Mouse (Mus musculus) spleen, postnatal 36 days (tissue): ENCODE data around the gene Bag5.
"Not testable (repeated sequence)": the region's sequence is repeated elsewhere in the genome, so short reads cannot be mapped to it uniquely, and the experiment has no call there.

Source experiments
- DNase-seq, 2 experiments: peaks; one replicate each; pipeline ENCODE4 v3.0.0; 2022; ENCODE audit warnings: low spot score in 2 of 2, mixed read lengths in 1 of 2

The Bag5 gene

DNA sequence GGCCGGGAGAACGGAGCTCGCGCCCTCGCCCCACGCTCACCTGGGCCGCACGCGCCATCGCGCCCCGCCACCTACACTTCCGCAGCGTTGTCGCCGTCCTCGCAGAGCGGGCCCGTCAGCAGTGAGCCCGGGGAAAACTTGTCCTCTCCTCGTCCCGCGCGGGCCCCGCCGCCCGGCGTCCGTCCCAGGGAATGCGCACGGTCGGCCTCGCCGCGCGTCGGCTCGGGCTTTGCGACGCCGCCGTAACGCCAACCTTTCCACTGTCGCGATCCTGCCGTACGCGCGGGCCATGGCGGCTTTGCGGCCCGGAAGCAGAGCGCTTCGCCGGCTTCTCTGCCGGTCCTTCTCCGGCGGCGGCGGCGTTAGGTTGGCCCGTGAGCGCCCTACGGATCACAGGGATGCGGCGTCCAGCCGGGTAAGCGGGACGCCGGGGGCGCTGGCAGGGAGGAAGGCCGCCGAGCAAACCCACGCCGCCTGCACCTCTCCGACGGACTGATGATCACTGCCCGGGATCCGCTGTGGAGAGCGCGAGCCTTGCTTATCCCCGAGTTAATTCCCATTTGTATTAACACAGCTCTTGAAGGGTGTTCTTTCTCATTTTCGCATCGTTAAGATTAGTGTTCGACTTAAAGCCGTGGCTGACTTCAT lies at the start of gene Bag5, which contains the start of gene Apopt1:
TSS of gene Bag5 (minus strand) at position 254 of the 648 bp plus-strand sequence.
TSS of gene Apopt1 (plus strand) at position 258 of the 648 bp plus-strand sequence.
- peak; percentile 90 for DNase-seq

DNA sequence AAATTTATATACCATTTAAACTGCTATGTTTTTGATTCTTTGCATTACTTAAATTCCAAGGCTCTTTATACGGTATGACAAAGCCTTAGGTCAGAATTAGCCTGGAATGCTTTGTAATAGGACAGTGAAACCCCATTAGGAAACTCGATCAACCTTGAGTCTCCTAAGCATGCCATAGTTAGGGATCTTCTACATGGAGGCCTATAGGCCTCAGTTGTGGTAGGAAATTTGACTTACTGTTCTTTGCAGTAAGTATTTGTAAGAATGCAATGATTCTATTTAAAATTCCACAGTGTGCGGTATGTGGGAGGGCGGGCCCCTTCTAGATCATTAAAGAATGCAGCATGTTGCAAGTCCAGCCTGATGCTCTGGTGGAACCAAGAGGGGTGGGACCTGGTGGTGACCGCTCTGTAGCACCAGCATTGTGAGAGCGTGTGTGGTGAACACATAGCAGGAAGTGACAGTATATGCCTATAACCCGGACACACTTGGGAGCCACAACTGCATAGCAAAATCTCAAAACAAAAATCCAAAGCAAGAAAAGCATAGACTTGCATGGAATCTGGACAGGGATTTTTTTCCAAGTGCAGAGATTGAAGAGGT lies 47.4 kb upstream of the Bag5 start:
- DNase-seq = no peak

DNA sequence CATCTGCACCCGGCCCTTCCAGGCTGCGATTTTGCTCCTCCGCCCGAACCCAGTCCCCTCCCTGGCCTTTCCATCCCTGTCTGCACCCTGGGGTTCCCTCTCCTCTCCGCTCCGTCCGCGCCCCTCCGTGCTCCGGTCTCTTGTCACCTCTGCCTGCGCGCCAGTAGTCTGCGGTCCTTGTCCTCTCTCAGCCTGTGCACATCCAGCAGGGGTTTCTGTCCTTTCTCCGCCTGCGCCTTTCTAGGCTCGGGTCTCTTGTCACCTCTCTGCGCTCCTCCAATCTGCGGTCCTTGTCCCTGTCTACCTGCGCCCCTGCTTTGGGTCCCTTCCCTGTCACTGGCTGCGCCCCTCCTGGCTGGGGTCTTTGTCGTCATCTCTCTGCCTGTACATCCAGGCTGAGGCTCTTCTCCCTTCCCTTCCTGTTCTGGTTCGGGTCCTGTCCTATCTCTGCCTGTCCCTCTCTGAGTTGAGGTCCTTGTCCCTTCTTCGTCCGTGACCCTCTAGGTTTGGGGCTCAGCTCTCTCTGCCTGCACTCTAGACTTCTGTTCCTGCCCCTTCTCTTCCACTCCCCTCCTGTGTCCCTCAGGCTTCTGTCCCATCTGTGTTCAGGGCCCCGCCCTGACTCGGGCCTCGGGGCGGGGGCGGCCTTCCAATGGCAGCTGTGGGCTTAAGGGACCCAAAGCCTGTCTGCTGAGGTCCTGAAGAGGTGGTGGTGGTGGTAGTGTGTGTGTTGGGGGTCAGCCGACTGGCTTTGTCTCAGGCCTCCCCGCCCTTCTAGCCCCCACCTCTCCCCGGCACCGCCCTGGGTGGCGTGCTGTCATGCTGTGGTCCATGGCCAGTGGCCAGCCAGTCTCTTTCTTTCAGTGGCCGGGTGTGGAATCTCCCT lies 46.4 kb upstream of the Bag5 start:
- DNase-seq = no peak

DNA sequence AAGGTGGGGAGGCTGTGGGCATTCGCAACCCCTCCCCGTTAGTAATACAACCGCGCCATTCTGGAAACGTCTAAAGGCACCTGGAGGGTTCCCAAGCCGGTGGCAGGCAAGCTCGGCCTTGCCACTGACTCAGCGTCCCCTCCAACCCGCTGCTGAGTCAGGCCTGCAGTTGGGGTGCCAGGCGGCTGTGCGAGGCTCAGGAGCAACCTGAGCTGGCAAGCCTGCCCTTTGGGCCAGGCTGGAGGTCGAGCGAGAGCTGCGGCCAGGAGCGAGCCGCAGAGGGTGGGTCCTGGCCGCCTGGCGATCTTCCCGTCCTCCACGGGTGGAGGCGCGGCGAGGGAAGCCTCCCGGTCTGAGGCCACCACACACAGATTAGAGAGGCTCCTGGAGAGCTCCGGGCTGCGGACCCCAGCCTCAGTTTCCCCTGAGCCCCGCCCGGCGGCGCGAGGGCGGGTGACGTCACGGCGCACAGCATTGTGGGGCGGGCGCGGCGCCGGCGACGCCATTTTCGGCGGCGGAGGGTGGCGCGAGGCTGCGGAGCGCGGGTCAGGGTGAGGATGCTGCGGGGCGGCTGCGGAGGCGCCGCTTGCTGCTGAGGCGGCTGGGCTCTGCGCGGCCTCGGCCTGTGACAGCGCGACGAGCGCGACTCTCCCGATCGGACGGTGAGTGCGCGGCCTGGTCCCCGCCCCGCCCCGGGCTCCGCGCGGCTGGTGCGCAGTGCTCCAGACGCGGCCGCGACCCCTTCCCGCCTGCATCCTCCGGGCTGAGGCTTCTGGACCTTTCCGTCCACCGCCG lies 45.5 kb upstream of the Bag5 start, which contains the start of gene Klc1:
TSS of gene Klc1 (plus strand) at position 469 of the 795 bp plus-strand sequence.
- DNase-seq = peak; percentile 68

DNA sequence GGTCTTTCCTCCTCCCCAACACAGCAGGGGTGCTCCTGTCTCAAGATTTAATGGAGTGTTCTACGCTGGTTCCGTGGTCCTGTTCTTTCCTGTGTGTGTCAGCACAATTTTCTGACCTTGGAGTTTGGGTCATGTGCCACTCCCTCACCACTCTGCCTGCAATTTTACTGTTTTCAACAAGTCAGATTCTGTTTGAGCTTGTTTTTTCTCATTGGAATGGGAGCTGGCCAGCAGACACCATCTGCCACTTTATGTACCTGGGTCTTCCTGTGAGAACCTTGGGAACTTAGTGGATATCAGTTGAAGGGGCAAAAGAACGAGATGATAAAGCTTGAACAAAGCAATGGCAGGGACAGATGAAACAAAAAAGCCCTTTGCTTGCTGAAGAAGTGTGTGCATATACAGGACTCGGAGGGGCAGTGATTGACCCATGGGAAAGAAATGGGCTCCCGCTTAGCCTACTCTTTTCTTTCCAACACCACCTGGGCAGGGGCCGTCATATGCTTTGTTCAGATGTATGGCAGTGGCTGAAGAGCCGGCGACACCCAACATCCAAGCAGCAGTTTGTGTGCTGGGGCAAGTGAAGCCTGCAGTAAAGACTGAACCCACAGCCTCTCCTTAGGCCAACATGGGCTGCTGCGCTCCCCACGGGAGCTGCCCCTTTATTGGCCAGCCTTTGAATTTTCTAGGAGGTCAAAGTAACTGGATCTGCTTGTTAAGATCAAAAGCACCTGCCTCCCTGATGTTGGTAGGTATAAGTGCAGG lies 44.7 kb upstream of the Bag5 start:
- no peak for DNase-seq

DNA sequence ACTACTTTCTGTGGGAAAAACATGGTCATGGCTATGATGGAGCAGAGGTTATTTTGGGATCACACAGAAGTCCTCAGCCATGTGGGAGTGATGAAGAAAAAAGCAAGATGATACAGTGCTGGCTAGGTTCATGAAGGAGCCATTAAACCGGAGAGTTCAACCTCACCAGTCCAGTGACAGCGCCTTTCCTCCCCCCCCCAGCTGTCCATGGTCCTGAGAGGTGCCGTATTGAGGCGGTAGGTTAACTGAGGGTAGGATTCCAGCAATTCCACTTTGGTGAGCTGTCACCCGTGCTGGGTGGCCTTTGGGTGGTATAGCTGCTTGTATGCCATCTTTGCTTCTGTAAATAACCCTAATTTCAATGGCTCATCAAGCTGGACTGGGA lies 43.6 kb upstream of the Bag5 start:
- no peak for DNase-seq

DNA sequence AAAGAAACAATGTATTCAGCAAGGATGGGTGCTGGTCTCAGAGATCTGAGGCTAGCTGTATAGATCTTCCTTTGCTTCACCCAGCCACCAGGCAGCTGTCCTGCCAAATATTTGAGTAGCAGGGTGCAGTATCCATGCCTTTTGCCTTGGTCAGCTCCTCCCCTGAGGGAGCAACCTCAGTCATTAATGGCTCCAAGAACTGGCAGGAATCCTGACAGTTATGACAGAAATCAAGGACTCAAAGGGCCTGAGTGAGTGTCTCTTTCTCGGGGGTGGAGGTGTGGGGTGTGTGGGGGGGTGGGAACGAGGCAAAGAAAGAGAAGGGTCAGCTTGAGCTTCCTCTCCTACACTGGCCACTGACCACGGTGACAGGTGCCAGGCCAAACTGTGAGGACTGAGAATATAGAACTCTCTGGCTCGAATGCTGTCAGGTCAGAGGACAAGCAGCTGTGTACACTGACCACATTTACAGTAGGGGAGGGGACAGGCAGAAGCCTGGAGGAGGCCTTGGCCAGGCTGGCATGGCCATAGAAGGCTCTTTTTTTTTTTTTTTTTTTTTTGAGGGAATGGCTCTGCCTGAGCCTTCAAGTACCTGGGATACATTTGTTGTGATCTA lies 43.1 kb upstream of the Bag5 start:
- no peak for DNase-seq

DNA sequence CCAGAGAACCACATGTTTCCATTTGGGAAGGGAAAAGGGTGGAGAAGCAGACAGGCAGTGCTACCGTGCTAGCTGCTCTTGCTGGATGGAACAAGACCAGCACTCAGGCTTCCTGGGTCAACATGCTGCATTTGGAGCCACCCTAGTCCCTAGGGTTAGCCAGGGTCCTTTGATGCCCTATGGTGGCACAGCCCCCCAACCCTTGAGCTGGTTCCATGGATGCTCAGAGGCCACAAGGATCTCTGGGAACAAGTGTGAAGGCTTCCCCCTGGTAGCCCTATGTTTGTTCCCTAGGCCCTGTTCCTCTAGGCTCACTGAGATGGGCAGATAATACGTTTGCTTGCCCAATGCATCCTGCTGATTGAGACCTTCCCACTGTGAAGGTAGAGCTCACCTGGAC lies 42.2 kb upstream of the Bag5 start:
- DNase-seq = no peak

DNA sequence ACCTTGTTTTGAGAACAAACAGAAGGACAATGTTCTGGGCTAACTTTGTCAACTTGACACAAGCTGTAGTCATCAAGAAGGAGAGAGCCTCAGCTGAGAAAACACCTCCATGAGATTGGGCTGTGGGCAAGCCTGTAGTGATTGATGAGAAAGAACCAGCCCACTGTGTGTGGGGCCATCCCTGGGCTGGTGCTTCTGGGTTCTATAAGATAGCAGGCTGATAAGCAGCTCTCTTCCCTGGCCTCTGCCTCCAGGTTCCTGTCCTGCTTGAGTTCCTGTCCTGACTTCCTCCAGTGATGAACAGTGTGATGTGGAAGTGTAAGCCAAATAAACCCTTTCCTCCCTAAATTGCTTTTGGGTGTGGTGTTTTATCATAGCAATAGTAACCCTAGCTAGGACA lies 41.7 kb upstream of the Bag5 start:
- no peak for DNase-seq

DNA sequence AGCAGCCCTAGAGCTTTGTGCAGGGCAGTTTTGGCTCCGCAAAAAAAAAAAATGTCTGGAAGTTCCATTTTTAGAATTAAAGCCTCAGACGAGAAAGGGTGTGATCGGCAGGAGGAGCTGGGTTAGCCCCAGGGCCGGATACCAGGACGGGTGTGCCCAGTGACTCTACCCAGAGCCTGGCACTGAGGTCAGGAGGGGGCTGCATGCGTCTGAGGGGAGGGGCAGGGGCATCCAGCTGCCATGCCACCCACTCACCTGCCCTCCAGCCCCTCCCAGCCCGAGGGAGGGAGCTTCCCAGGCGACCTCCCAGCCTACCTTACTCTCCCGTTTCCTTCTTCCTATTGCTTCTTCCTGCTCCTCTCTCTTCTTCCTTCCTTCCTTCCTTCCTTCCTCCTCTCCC lies 40.3 kb upstream of the Bag5 start:
- DNase-seq = no peak

DNA sequence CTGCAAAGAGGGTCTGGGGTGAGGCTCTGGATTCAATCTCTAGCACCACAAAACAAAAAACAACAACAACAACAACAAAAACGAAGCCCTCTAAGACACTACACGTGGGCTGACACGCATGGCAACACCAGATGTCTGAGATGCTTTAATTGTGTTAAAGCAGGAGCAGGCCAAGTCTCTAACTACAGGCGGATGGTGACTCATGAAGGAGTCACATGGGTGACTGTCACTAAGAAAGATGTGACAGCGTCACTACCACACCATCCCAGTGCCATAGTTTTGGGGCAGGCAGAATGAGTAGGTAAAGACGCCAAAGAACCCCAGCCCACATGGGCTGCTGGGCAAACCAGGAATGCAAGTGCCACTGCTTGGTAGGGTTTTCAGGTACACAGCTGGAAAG lies 39.4 kb upstream of the Bag5 start:
- no peak for DNase-seq

DNA sequence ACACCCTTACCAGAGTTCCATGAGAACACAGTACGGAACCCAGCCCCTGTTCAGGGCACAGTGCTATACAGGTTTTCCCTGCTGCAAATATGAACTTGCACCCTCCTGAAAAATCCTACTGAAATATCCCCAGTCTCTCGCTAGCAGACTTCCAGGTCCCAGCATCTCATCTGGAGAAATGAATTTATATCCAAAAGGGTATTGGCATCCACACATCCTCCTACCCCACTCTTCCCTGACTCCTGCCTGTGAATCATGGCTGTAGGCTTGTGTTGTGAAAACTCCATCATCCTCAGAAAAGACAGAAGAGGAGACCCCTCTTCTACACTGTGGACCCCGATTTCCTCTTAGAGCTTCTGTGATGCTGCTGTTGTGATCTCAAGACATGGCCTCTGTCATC lies 37.7 kb upstream of the Bag5 start:
- no peak for DNase-seq

DNA sequence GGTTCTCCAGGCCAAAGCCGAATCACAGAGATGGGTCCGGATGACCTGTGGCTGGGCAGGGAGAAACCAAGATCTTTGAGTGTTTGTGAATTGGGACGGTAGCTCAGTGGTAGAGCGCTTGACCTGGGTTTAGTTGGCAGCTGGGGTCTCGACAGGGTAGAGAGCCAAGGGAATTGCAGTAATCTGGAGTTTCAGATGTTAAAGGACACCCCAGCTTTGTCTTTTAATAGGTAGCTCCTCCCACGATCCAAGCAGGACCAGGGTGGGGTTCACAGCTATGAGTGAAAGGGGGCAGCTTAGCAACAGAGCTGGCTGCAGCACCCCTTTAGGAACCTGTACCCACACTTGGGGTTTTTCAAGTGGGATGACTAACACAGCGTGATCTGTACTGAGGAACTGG lies 34.4 kb upstream of the Bag5 start:
- DNase-seq = no peak

DNA sequence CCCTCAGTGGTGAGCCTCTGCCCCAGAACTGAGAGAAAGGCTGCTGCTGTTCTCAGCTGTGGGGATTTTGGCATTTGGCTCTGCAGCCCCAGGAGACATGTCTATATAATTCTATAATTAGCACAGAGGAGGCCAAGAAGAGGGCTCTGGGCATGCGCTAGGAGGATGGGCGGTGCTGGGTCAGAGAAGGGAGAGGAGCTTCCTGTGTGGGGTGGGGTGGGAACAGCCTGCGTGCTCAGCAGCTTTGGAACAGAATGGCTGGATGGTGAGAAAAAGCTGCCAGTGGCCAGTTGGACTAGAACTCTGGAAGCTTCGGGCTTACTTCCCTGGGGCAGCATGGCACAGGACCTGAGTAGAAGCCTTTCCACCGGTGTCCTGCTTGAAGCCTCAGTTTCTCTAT lies 33.0 kb upstream of the Bag5 start:
- peak; percentile 82 for DNase-seq

DNA sequence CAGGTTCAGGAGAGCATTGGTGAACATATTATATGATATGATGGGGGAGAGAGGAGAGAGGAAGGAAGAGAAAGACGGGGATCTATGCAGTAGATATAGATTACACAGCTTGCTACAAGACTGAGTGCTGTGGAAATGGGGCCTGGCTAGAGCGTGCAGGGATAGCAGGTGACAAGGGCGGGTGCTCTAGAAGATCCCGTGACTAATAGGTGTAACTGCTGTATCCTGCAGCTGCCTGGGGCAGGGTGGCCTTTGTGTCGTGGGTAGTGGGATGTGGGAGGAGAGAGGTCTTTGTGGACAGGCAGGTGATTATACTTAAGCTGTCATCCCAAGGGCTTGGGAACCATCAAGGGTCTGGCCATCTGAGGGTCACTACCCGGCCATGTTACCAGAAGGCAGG lies 32.2 kb upstream of the Bag5 start:
- DNase-seq = no peak

DNA sequence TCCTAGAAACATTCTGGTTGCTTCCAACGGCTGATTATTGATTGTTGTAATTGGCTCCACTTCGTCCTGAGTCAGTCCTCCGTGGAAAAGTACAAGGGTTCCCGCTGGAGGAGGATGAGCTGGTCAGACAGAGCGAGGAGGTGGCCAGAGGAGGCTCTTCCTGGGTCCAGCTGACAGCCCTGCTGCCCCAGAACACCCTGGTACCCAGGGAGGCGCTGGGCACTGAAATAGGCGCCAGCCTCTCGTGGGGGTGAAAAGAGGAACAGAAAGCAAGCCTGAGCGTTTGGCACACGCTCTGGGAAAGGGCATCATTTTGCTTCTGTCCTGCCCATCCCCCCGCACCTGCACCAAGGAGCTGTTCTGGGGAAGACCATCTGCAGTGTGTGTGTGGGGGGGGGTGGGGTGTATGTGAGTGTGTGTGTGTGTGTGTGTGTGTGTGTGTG lies 30.9 kb upstream of the Bag5 start:
- DNase-seq = peak; percentile 75 to 76

DNA sequence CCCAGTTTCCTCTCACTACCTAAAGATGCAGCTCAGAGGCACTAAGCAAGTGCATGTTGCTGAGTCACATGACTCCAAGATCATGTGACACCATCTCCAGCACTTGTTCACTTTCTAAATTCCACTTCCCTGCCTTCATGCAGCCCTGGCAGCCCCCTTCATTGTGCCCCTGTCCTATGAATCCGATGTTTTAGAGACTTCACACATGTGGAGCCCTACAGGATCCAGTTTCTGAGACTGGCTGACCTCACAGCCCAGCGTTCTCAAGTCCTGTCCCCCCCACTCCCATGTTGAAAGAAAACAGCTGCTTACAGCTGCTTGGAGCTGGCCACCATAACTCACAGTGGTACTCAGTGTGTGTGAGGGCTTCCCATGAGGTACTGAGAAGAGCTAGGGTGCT lies 30.4 kb upstream of the Bag5 start:
- DNase-seq = no peak

DNA sequence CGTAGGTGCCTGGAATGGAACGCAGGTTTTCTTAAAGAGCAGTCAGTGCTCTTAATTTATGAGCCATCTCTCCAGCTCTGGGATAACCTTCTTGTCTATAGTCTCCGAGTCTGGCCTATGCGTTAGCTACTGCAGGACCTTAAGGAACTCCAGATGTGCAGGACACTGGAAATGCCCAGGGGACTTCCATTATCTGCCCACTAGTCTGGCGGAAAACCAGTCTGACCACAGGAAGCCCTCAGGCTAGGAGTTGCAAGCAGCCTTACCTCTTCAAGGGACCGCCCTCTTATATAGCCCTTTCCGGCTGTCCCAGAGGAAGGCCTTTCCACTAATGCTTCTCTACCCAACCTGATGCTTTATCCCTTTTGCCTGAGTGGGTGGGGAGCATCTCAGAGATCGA lies 28.3 kb upstream of the Bag5 start:
- DNase-seq = no peak

DNA sequence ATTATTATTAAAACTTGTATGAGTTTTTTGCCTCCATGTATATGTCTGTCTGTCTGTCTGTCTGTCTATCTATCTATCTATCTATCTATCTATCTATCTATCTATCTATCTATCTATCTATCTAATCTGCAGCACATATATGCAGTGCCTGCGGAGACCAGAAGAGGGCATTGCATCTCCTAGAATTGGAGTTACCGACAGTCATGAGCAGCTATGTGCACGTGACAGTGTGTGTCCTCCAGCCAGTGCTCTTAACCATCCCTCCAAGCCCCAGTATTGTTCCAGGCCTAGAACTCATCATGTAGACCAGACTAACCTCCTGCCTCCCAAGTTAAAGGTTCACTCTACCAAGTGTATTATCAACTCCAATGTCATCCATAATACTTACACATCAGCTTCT lies 25.7 kb upstream of the Bag5 start:
- DNase-seq = peak; percentile 39 to 57

DNA sequence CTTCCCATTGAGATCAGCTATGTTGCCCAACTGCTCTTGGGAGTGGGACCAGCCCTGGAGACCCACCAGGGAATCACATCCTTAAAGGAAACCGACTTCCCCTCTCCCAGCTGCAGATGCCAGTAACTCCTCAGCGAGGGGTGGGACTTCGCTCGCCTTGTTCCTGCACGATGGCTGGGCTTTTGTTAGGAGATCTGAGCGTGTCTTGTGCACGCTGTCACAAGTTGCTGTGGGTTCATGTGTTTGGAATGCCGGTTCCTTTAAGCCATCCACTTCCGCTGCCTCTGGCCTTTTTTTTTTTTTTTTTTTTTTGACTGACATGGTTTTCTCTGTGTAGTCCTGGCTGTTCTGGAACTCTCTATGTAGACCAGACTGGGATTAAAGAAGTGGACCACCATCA lies 24.3 kb upstream of the Bag5 start:
- no peak for DNase-seq

DNA sequence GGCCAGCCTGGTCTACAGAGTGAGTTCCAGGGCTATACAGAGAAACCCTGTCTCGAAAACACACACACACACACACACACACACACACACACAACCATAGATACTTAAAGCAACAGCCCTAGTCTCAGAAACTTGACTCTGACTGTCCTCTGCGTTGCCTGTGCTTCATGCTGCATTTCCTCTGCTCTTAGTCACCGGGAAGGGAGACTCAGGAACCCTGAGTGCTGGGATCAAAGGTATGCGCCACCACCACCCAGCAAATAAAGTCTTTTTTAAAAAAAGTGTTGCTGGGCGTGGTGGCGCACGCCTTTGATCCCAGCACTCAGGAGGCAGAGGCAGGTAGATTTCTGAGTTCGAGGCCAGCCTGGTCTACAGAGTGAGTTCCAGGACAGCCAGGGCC lies 23.6 kb upstream of the Bag5 start:
- DNase-seq = not testable (repeated sequence)
